Mouse (Mus musculus) thymus, adult 2 months (tissue): ENCODE results near the gene Shld1. TPM values are rescaled to one million over a fixed set of nuclear protein-coding genes. Genes with fewer than 3 reads are reported as not detected.

Experiments
- DNase-seq: peaks from one replicate; pipeline ENCODE4 v3.0.0; 2021
- H3K27ac ChIP-seq: fragments of 200-500 bp; 2 replicates; pipeline ENCODE4 v1.5.1; 2012; ENCODE audit warnings: low read length, control low read depth; ENCODE audit not compliant: control insufficient read depth, insufficient read depth
- H3K27me3 ChIP-seq: fragments of 200-500 bp; 2 replicates; pipeline ENCODE4 v1.6.1; 2012; ENCODE audit warnings: mild to moderate bottlenecking, low read length, moderate library complexity, mixed read lengths; ENCODE audit not compliant: control insufficient read depth, insufficient read depth
- H3K36me3 ChIP-seq: fragments of 200-500 bp; 2 replicates; pipeline ENCODE4 v1.6.1; 2012; ENCODE audit warnings: mild to moderate bottlenecking, low read length, moderate library complexity; ENCODE audit not compliant: control insufficient read depth, insufficient read depth
- H3K4me1 ChIP-seq: fragments of 200-500 bp; replicated peaks from 2 replicates; pipeline ENCODE4 v1.6.1; 2012; ENCODE audit warnings: low read length; ENCODE audit not compliant: control insufficient read depth, insufficient read depth
- H3K4me3 ChIP-seq: fragments of 200-500 bp; 2 replicates; pipeline ENCODE4 v1.5.1; 2012; ENCODE audit warnings: mild to moderate bottlenecking, low read length, control low read depth, moderate library complexity; ENCODE audit not compliant: control insufficient read depth, insufficient read depth
- CTCF ChIP-seq: fragments of 200-500 bp; IDR thresholded peaks from 2 replicates; pipeline ENCODE4 v1.5.1; 2012; ENCODE audit warnings: mild to moderate bottlenecking, control low read depth, low read length, moderate library complexity, borderline replicate concordance; ENCODE audit not compliant: control insufficient read depth, poor library complexity, insufficient read depth; ENCODE audit errors: extremely low read depth
- POLR2A ChIP-seq: fragments of 200-500 bp; IDR thresholded peaks from 2 replicates; pipeline ENCODE4 v1.6.1; 2012; ENCODE audit warnings: mild to moderate bottlenecking, low read length, control low read depth, moderate library complexity; ENCODE audit not compliant: control insufficient read depth, poor library complexity, insufficient read depth; ENCODE audit errors: extremely low read depth
- WGBS: fragments of 180-500 bp; shearing (Covaris S2); methylation state at CpG from one replicate; pipeline ENCODE4 v1.1.7; 2018; 5-methylcytosine and 5-hydroxymethylcytosine counted together
- polyA plus RNA-seq: library from polyadenylated mRNA; depleted of rRNA; stranded (reverse); fragments of >200 nt; gene quantifications from 2 replicates; pipeline ENCODE4 v1.2.3, GENCODE M21; 2012

The Shld1 gene
- polyA plus RNA-seq, 1 experiment = 20.8 TPM

DNA sequence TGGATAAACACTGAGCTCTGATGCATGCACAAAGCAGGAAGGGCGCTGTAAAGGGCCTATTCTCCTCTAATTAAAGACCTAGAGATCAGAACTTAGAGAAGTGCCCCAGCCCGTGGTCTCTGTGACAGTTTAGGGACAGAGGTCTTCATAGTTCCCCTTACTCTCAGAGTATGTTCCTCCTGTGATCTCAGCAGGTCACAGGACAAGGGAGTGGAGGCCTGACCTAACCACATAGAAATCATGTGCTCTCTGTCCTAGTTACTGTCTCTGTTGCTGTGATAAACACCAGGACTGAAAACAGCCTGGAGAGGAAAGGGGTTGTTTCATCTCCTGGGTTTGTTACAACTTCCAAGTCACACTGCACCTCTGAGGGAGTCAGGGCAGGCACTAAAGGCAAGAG, 23.8 kb downstream of the Shld1 start:
- DNase-seq = no peak
- H3K4me3 ChIP-seq = no peak overlapping the region
- peaks cover 2% of the 10 kb centered on the region; the same call in 1 of the 2 replicates for H3K4me1 ChIP-seq
- 58% methylated on average over 2 of the region's 2 CpGs for WGBS
- TF ChIP-seq POLR2A (no peak), CTCF (no peak)
- no peaks in the 10 kb centered on the region for H3K27me3 ChIP-seq
- no peaks in the 10 kb centered on the region for H3K36me3 ChIP-seq
- no peak overlapping the region for H3K27ac ChIP-seq

DNA sequence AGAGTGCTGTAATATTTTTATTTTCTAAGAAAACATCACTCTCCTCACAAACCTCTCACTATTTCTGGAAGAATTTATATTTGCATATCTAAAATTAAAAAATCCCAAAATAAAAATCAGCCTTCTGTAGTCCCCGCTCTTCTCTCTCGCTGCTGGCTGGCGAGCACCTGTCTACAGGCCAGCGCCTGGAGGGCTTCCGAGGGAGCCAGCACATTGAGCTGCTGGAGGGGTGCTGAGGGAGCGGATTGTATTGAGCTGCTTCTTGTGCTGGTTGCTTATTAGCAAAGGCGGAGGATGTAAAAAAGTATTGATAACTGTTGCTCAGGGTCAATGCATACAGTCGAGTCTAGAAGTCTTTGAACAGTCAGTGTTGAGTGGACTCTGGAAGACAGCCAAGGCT, 25.3 kb downstream of the Shld1 start:
- TF ChIP-seq POLR2A (no peak), CTCF (no peak)

DNA sequence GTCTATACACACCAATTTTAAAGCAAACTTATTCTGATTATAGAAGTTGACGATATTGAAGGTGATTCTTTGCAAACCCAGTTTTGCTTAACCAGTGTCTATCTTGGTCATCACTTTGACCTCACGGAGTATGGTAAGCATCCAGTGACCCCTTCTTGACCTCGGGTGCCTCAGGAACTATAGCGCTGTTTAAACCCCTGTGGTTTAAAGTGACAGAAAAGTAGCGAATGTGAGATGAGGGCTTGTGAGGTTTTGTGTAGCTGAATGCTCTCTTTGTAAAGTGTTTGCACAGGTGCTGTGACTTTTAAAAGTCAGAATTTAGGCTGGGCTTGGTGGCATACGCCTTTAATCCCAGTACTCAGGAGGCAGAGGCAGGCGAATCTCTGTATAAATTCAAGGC, 27.8 kb downstream of the Shld1 start:
- no peaks in the 10 kb centered on the region for H3K4me1 ChIP-seq
- no peak for TF ChIP-seq CTCF
- TF ChIP-seq POLR2A = no peak
- H3K4me3 ChIP-seq = no peak overlapping the region
- 93% methylated on average over 7 of the region's 7 CpGs for WGBS
- no peaks in the 10 kb centered on the region for H3K27me3 ChIP-seq
- H3K27ac ChIP-seq = no peak overlapping the region
- no peaks in the 10 kb centered on the region for H3K36me3 ChIP-seq
- no peak for DNase-seq

More for the DNA sequence above, 25.3 kb downstream of the Shld1 start:
- 96% methylated on average over 8 of the region's 8 CpGs for WGBS
- no peaks in the 10 kb centered on the region for H3K36me3 ChIP-seq
- no peaks in the 10 kb centered on the region for H3K4me1 ChIP-seq
- H3K27ac ChIP-seq = no peak overlapping the region
- no peak for DNase-seq
- H3K4me3 ChIP-seq = no peak overlapping the region
- no peaks in the 10 kb centered on the region for H3K27me3 ChIP-seq

DNA sequence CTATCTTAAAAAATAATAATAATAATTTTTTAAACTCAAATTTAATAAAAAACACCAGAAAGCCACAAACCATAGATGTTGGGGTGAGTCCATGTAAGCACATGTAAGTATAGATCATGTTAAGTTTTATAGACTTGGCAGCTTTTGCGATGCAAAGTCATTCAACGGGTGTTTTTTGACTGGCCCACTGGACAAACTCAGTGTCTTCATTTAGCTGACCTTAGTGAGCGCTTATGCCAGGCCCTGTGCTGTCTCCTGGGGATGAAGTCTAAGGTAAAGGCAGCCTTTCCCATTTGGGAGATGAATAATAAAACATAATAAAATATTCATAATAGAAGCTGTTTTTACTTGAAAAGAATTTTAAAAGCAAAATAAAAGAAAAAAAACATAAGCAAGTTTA, 28.2 kb downstream of the Shld1 start:
- no peak for DNase-seq
- WGBS = 99% methylated on average over 3 of the region's 3 CpGs
- no peaks in the 10 kb centered on the region for H3K36me3 ChIP-seq
- no peak overlapping the region for H3K27ac ChIP-seq
- H3K4me3 ChIP-seq = no peak overlapping the region
- no peak for TF ChIP-seq CTCF
- no peak for TF ChIP-seq POLR2A
- H3K27me3 ChIP-seq = no peaks in the 10 kb centered on the region
- H3K4me1 ChIP-seq = no peaks in the 10 kb centered on the region

DNA sequence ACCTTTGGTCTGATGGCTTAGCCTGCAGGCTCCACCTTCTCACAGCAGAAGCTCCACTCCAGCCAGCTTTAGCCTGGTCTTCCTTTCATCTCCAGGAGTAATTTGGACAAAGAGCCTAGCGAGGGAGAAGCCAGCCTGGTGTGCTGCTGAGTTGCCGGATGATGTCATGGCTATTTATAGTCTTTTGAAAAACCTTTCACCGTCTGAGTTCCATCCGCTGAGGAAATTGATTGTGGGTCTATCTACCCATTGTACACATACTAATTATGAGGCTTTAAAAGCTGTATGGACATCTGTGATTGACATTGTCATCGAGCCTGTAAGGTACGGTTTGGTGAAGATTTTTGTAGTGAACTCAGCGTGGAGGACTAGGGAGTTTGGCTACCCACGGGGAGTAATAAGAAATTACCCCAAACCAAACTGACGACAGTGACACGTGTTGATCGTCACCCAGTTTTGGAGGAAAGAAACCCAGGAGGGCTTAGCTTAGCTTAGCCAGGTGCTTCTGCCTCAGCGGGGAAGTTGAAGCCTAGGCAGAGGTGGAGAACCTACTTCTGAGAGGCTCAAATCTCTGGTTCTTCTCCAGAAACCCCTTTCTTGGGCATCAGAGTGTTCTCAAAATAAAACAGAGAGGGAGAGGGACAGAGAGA, 28.8 kb downstream of the Shld1 start:
- no peak overlapping the region for H3K27ac ChIP-seq
- no peaks in the 10 kb centered on the region for H3K36me3 ChIP-seq
- TF ChIP-seq CTCF = no peak
- no peak for TF ChIP-seq POLR2A
- DNase-seq = no peak
- no peaks in the 10 kb centered on the region for H3K27me3 ChIP-seq
- no peak overlapping the region for H3K4me3 ChIP-seq
- no peaks in the 10 kb centered on the region for H3K4me1 ChIP-seq
- WGBS = 89% methylated on average over 12 of the region's 12 CpGs

DNA sequence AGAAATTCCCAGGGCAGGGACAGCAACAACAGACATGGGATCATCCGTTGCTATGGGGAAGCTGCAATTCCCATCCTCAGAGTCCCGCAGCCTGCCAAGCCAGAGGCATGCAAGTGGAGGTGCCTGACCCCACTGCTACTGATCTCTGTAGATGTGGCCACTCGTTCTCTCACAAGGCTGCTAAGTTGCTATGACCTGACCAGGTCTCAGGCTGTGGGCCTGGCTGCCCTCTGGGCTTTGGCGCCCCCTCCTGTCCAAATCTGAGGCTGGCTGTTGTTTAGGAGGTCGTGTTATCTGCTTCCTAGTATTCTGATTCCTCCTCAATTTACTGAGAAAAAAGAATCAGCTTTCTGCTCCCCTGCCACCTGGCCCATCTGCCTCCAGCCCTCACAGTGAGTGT, 29.4 kb downstream of the Shld1 start:
- H3K4me1 ChIP-seq = no peaks in the 10 kb centered on the region
- H3K36me3 ChIP-seq = no peaks in the 10 kb centered on the region
- peak; percentile 66 for DNase-seq
- H3K27ac ChIP-seq = no peak overlapping the region
- no peaks in the 10 kb centered on the region for H3K27me3 ChIP-seq
- H3K4me3 ChIP-seq = no peak overlapping the region
- TF ChIP-seq POLR2A (no peak), CTCF (peak; percentile 83)
- WGBS = 48% methylated on average over 5 of the region's 5 CpGs

DNA sequence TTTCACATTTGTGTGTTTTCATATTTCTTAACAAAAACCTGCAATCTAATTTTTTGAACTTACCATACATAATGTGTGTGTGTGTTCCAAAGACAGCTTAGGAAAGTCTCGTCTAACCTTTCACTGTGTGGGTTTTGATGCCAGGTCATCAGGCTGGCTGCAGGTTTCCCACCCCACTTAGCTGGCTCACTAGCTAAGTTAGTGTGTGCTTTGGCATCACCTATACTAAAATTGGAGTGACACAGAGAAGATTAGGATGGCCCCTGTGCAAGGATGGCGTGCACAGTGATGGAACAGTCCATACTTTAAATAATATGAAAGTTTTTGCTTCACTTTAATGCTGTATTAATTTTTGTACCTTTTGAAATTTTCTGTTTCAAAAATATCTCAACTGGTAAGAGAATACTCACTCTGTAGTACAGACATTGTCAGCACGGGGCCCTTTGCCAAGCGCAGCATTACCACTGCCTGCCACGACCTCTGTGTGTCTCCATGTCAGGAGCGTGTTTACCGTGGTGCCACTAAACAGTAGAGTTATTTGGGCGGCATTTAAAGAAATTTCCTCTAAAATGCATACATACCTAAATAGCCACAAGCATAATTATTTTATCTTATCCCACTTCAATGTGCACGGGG, 30.3 kb downstream of the Shld1 start:
- Histone ChIP-seq H3K27me3 (no peaks in the 10 kb centered on the region), H3K36me3 (no peaks in the 10 kb centered on the region), H3K27ac (no peak overlapping the region), H3K4me3 (no peak overlapping the region), H3K4me1 (no peaks in the 10 kb centered on the region)
- no peak for DNase-seq
- 97% methylated on average over 9 of the region's 9 CpGs for WGBS
- TF ChIP-seq POLR2A = no peak
- TF ChIP-seq CTCF = no peak
